Mouse (Mus musculus) erythroblast, embryonic 14.5 days (primary cell): ENCODE measurements around the gene Hivep3.

ENCODE experiments used
- GATA1 ChIP-seq: IDR thresholded peaks from 2 replicates; pipeline ENCODE4 v1.6.1; 2012; ENCODE audit warnings: low read length, inconsistent platforms, mixed read lengths
- TAL1 ChIP-seq: IDR thresholded peaks from 3 replicates; pipeline ENCODE4 v1.6.1; 2012; ENCODE audit warnings: low read length, inconsistent platforms, mixed read lengths

GRCm38 (mm10) chr4:119843294-119843693, 109.7 kb downstream of the Hivep3 start:
- TF ChIP-seq GATA1 (no peak), TAL1 (no peak)
